Mouse (Mus musculus): ENCODE data around the gene Gdf15. TPM values are rescaled to one million over a fixed set of nuclear protein-coding genes. Genes with fewer than 3 reads are reported as not detected.

Gdf15 gene
- total and polyA plus RNA-seq, 2 experiments from 2014 or later, result 0.22 to 0.26 TPM

GRCm38 (mm10) chr8:70648164-70648442 is 15.8 kb upstream of the Gdf15 start:
- no peak; the same call in 1 of the 2 replicates for ATAC-seq (ENCODE audit: low FRiP score)
- no peak overlapping the region for H3K4me2 ChIP-seq (ENCODE audit: low read depth, low read length, poor library complexity, severe bottlenecking)
- 64% methylated on average over 1 of the region's 1 CpGs for whole genome bisulfite sequencing
- H3K27ac ChIP-seq (ENCODE audit: low read depth, low read length), result no peak overlapping the region
- no peak for DNase-seq (ENCODE audit: low spot score)
- no peak overlapping the region for H3K9ac ChIP-seq (replicated peaks; ENCODE audit: low read length, poor library complexity, severe bottlenecking)
- peaks cover 22% of the 10 kb centered on the region for H3K36me3 ChIP-seq (ENCODE audit: insufficient read depth, low read length)
- H3K9me3 ChIP-seq (ENCODE audit: low read length), result no peaks in the 10 kb centered on the region
- no peak for TF ChIP-seq CTCF (IDR thresholded peaks at IDR 0.05)
- no peaks in the 10 kb centered on the region for H3K4me1 ChIP-seq (ENCODE audit: insufficient read depth, low read length)
- no peak overlapping the region for H3K4me3 ChIP-seq (ENCODE audit: low read depth, low read length)
- H3K27me3 ChIP-seq (ENCODE audit: insufficient read depth, low read length), result no peaks in the 10 kb centered on the region

- 64% methylated on average over 8 of the region's 8 CpGs for WGBS
- no peak for DNase-seq (ENCODE audit: low spot score)
- H3K4me3 ChIP-seq (ENCODE audit: low read depth, low read length), result no peak overlapping the region
- H3K27ac ChIP-seq (ENCODE audit: low read depth, low read length), result no peak overlapping the region
- H3K36me3 ChIP-seq (ENCODE audit: insufficient read depth, low read length), result peaks cover 22% of the 10 kb centered on the region
- no peaks in the 10 kb centered on the region for H3K9me3 ChIP-seq (ENCODE audit: low read length)
- no peak for TF ChIP-seq CTCF (IDR thresholded peaks at IDR 0.05)
- no peaks in the 10 kb centered on the region for H3K4me1 ChIP-seq (ENCODE audit: insufficient read depth, low read length)
- no peak for ATAC-seq (ENCODE audit: low FRiP score)
- no peak overlapping the region for H3K9ac ChIP-seq (replicated peaks; ENCODE audit: low read length, poor library complexity, severe bottlenecking)
- H3K27me3 ChIP-seq (ENCODE audit: insufficient read depth, low read length), result no peaks in the 10 kb centered on the region
- no peak overlapping the region for H3K4me2 ChIP-seq (ENCODE audit: low read depth, low read length, poor library complexity, severe bottlenecking)
These were observed 15.3 kb upstream of the Gdf15 start for GRCm38 (mm10) chr8:70647343-70648163.

- H3K27me3 ChIP-seq (ENCODE audit: insufficient read depth, low read length), result no peaks in the 10 kb centered on the region
- no peak for DNase-seq (ENCODE audit: low spot score)
- no peak for TF ChIP-seq CTCF (IDR thresholded peaks at IDR 0.05)
- no peak overlapping the region for H3K4me3 ChIP-seq (ENCODE audit: low read depth, low read length)
- no peak overlapping the region for H3K9ac ChIP-seq (replicated peaks; ENCODE audit: low read length, poor library complexity, severe bottlenecking)
- no peak overlapping the region for H3K4me2 ChIP-seq (ENCODE audit: low read depth, low read length, poor library complexity, severe bottlenecking)
- H3K9me3 ChIP-seq (ENCODE audit: low read length), result no peaks in the 10 kb centered on the region
- ATAC-seq (ENCODE audit: low FRiP score), result no peak
- H3K27ac ChIP-seq (ENCODE audit: low read depth, low read length), result no peak overlapping the region
- H3K4me1 ChIP-seq (ENCODE audit: insufficient read depth, low read length), result no peaks in the 10 kb centered on the region
- H3K36me3 ChIP-seq (ENCODE audit: insufficient read depth, low read length), result peaks cover 16% of the 10 kb centered on the region
These were observed 14.5 kb upstream of the Gdf15 start for GRCm38 (mm10) chr8:70646775-70647174.

GRCm38 (mm10) chr8:70646369-70646768 is 14.1 kb upstream of the Gdf15 start:
- 66% methylated on average over 6 of the region's 6 CpGs for WGBS

GRCm38 (mm10) chr8:70645501-70646224 is 13.4 kb upstream of the Gdf15 start:
- Histone ChIP-seq H3K4me1 (ENCODE audit: insufficient read depth, low read length) (no peaks in the 10 kb centered on the region), H3K27ac (ENCODE audit: low read depth, low read length) (no peak overlapping the region), H3K9me3 (ENCODE audit: low read length) (no peaks in the 10 kb centered on the region), H3K36me3 (ENCODE audit: insufficient read depth, low read length) (peaks cover 10% of the 10 kb centered on the region), H3K4me2 (ENCODE audit: low read depth, low read length, poor library complexity, severe bottlenecking) (no peak overlapping the region), H3K9ac (replicated peaks; ENCODE audit: low read length, poor library complexity, severe bottlenecking) (no peak overlapping the region), H3K27me3 (ENCODE audit: insufficient read depth, low read length) (no peaks in the 10 kb centered on the region), H3K4me3 (ENCODE audit: low read depth, low read length) (no peak overlapping the region)
- no peak for ATAC-seq (ENCODE audit: low FRiP score)
- no peak for TF ChIP-seq CTCF (IDR thresholded peaks at IDR 0.05)
- 65% methylated on average over 17 of the region's 17 CpGs for WGBS
- no peak for DNase-seq (ENCODE audit: low spot score)

More at GRCm38 (mm10) chr8:70646369-70646768, 14.1 kb upstream of the Gdf15 start:
- Histone ChIP-seq H3K4me2 (ENCODE audit: low read depth, low read length, poor library complexity, severe bottlenecking) (no peak overlapping the region), H3K9me3 (ENCODE audit: low read length) (no peaks in the 10 kb centered on the region), H3K36me3 (ENCODE audit: insufficient read depth, low read length) (peaks cover 15% of the 10 kb centered on the region), H3K27ac (ENCODE audit: low read depth, low read length) (no peak overlapping the region), H3K9ac (replicated peaks; ENCODE audit: low read length, poor library complexity, severe bottlenecking) (no peak overlapping the region), H3K4me3 (ENCODE audit: low read depth, low read length) (no peak overlapping the region), H3K27me3 (ENCODE audit: insufficient read depth, low read length) (no peaks in the 10 kb centered on the region), H3K4me1 (ENCODE audit: insufficient read depth, low read length) (no peaks in the 10 kb centered on the region)
- ATAC-seq (ENCODE audit: low FRiP score) (no peak), DNase-seq (ENCODE audit: low spot score) (no peak)
- TF ChIP-seq CTCF (IDR thresholded peaks at IDR 0.05), result no peak

DNA sequence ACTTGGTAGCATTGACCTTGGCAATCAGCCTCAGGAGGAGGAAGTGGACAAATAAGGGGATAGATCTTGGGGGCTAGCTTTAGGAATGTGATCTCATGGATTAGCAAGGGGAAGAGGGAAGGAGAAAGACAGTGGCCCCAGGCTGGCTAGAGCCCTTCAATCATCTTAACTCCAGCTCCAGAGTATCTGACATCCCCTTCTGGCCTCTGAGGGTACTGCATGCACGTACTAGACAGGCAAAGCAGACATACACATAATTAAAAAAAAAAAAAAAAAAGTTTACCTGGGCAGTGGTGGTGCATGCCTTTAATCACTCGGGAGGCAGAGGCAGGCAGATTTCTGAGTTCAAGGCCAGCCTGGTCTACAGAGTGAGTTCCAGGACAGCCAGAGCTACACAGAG is 11.8 kb upstream of the Gdf15 start:
- no peak for ATAC-seq (ENCODE audit: low FRiP score)
- peak; percentile 32 for TF ChIP-seq CTCF (IDR thresholded peaks at IDR 0.05)
- DNase-seq (ENCODE audit: low spot score), result no peak
- no peaks in the 10 kb centered on the region for H3K4me1 ChIP-seq (ENCODE audit: insufficient read depth, low read length)
- H3K27ac ChIP-seq (ENCODE audit: low read depth, low read length), result no peak overlapping the region
- no peak overlapping the region for H3K4me3 ChIP-seq (ENCODE audit: low read depth, low read length)
- no peak overlapping the region for H3K4me2 ChIP-seq (ENCODE audit: low read depth, low read length, poor library complexity, severe bottlenecking)
- no peaks in the 10 kb centered on the region for H3K27me3 ChIP-seq (ENCODE audit: insufficient read depth, low read length)
- H3K36me3 ChIP-seq (ENCODE audit: insufficient read depth, low read length), result no peaks in the 10 kb centered on the region
- H3K9ac ChIP-seq (replicated peaks; ENCODE audit: low read length, poor library complexity, severe bottlenecking), result no peak overlapping the region
- WGBS, result 90% methylated on average over 2 of the region's 2 CpGs
- H3K9me3 ChIP-seq (ENCODE audit: low read length), result no peaks in the 10 kb centered on the region

Measured in midbrain, postnatal 0 days (tissue).